Mouse (Mus musculus) forebrain, embryonic 12.5 days (tissue): ENCODE measurements around the gene Ptprn2. TPM values are rescaled to one million over a fixed set of nuclear protein-coding genes. Genes with fewer than 3 reads are reported as not detected.
A peak's percentile ranks its signal among the peaks of the same experiment; 100 is the strongest.

Experiments
- ATAC-seq: fragments of 200-750 bp; cut with Nextera tagmentation; 2 replicates; pipeline ENCODE4 v1.8.0; 2017; ENCODE audit warnings: moderate TSS enrichment; ENCODE audit not compliant: low FRiP score
- H3K27ac ChIP-seq: fragments of 300-500 bp; sonication (generic); 2 replicates; pipeline ENCODE4 v1.5.1; 2016; ENCODE audit warnings: mild to moderate bottlenecking
- H3K27me3 ChIP-seq: fragments of 300-500 bp; sonication (generic); 2 replicates; pipeline ENCODE4 v1.6.1; 2016; ENCODE audit warnings: mild to moderate bottlenecking
- H3K36me3 ChIP-seq: fragments of 300-500 bp; sonication (generic); replicated peaks from 2 replicates; pipeline ENCODE4 v1.6.1; 2016; ENCODE audit warnings: mild to moderate bottlenecking
- H3K4me1 ChIP-seq: fragments of 300-500 bp; sonication (generic); 2 replicates; pipeline ENCODE4 v1.6.1; 2016
- H3K4me2 ChIP-seq: fragments of 300-500 bp; sonication (generic); 2 replicates; pipeline ENCODE4 v1.6.1; 2016; ENCODE audit warnings: mild to moderate bottlenecking, moderate library complexity
- H3K4me3 ChIP-seq: fragments of 300-500 bp; sonication (generic); replicated peaks from 2 replicates; pipeline ENCODE4 v1.5.1; 2016; ENCODE audit warnings: mild to moderate bottlenecking
- H3K9ac ChIP-seq: fragments of 300-500 bp; sonication (generic); 2 replicates; pipeline ENCODE4 v1.6.1; 2016; ENCODE audit warnings: mild to moderate bottlenecking
- H3K9me3 ChIP-seq: fragments of 300-500 bp; sonication (generic); 2 replicates; pipeline ENCODE4 v1.6.1; 2016
- WGBS: fragments of 180-500 bp; shearing (Covaris S2); methylation state at CpG from one replicate; pipeline ENCODE4 v1.1.7; 2016; 5-methylcytosine and 5-hydroxymethylcytosine counted together
- polyA plus RNA-seq: library from polyadenylated mRNA; unstranded; fragments of >200 nt; fragmentation: Nextera tagmentation; extraction: Ambion mirVana; gene quantifications from 2 replicates; pipeline ENCODE4 v1.2.1, GENCODE M21; 2016

Gene Ptprn2
- polyA plus RNA-seq, 1 experiment from 2014 or later, result 8.8 TPM

- H3K27me3 ChIP-seq, result no peaks in the 10 kb centered on the region
- no peaks in the 10 kb centered on the region for H3K9me3 ChIP-seq
- no peak overlapping the region for H3K4me2 ChIP-seq
- H3K4me1 ChIP-seq, result no peaks in the 10 kb centered on the region
- H3K36me3 ChIP-seq, result no peaks in the 10 kb centered on the region
- no peak overlapping the region for H3K27ac ChIP-seq
- ATAC-seq, result peak; percentile 55; the same call in 1 of the 2 replicates
- no peak overlapping the region for H3K9ac ChIP-seq
- 75% methylated on average over 3 of the region's 3 CpGs for WGBS
- H3K4me3 ChIP-seq, result no peak overlapping the region
Measured at GRCm38 (mm10) chr12:116823341-116823740, 337.8 kb downstream of the Ptprn2 start.

DNA sequence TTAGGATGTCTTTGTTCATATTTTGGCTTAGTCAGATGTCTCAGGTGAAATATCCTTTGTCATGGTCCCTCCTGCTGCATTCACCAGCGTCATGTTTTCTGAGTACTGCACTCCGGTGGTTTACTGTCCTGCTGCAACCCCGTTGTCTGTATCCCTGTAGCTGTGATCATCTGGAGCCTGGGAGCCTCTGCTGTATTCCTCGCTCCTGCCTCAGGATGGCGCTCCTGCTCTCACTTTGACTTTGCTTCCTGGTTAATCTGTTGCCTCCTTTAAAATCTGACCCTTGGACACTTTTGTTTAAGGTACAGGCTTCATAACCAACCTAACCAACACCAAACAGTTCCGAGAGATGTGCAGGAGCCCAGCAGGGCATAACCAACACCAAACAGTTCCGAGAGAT is 342.2 kb downstream of the Ptprn2 start:
- H3K27ac ChIP-seq, result no peak overlapping the region
- H3K27me3 ChIP-seq, result no peaks in the 10 kb centered on the region
- no peak for ATAC-seq
- WGBS, result 46% methylated on average over 7 of the region's 7 CpGs
- no peaks in the 10 kb centered on the region for H3K9me3 ChIP-seq
- no peak overlapping the region for H3K4me3 ChIP-seq
- no peaks in the 10 kb centered on the region for H3K36me3 ChIP-seq
- no peak overlapping the region for H3K4me2 ChIP-seq
- no peaks in the 10 kb centered on the region; the same call in 1 of the 2 replicates for H3K4me1 ChIP-seq
- H3K9ac ChIP-seq, result no peak overlapping the region

GRCm38 (mm10) chr12:116838611-116839192 is 353.2 kb downstream of the Ptprn2 start:
- ATAC-seq, result no peak
- H3K27ac ChIP-seq, result no peak overlapping the region
- no peak overlapping the region for H3K4me2 ChIP-seq
- 73% methylated on average over 3 of the region's 3 CpGs for WGBS
- H3K9ac ChIP-seq, result no peak overlapping the region
- H3K36me3 ChIP-seq, result no peaks in the 10 kb centered on the region
- H3K27me3 ChIP-seq, result peaks cover 5% of the 10 kb centered on the region; the same call in 1 of the 2 replicates
- no peaks in the 10 kb centered on the region for H3K9me3 ChIP-seq
- peaks cover 4% of the 10 kb centered on the region; the same call in 1 of the 2 replicates for H3K4me1 ChIP-seq
- no peak overlapping the region for H3K4me3 ChIP-seq

- Histone ChIP-seq H3K4me1 (peaks cover 12% of the 10 kb centered on the region), H3K27ac (peak overlapping the region; percentile 42; the same call in 1 of the 2 replicates), H3K9me3 (no peaks in the 10 kb centered on the region), H3K27me3 (peaks cover 5% of the 10 kb centered on the region; the same call in 1 of the 2 replicates), H3K4me2 (no peak overlapping the region), H3K4me3 (no peak overlapping the region), H3K9ac (no peak overlapping the region), H3K36me3 (no peaks in the 10 kb centered on the region)
- peak; percentile 78; the same call in 1 of the 2 replicates for ATAC-seq
- 34% methylated on average over 8 of the region's 8 CpGs for WGBS
Measured at GRCm38 (mm10) chr12:116842723-116843272, 357.3 kb downstream of the Ptprn2 start.

DNA sequence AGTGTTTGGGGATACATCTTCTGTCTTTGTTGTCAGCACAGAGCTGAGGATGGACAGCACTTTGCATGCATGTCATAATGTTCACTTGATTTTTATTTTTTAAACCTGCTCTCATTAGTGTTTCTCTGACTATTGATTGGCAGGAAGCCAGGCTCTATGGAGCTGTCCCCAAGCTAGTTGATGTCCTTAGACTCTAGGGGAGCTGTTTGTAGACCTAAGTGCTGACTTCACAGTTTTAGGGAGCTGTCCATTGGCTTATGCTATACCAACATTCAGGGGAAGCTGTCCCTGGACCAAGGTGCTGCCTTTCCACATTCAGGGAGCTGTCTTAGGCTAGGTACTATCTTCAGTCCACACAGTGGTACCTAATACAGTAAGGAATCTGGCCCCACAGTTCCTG is 360.7 kb downstream of the Ptprn2 start:
- Histone ChIP-seq H3K36me3 (no peaks in the 10 kb centered on the region), H3K4me1 (peaks cover 12% of the 10 kb centered on the region), H3K4me2 (no peak overlapping the region), H3K4me3 (no peak overlapping the region), H3K9me3 (no peaks in the 10 kb centered on the region), H3K9ac (no peak overlapping the region), H3K27me3 (peaks cover 4% of the 10 kb centered on the region; the same call in 1 of the 2 replicates), H3K27ac (no peak overlapping the region)
- no peak for ATAC-seq

DNA sequence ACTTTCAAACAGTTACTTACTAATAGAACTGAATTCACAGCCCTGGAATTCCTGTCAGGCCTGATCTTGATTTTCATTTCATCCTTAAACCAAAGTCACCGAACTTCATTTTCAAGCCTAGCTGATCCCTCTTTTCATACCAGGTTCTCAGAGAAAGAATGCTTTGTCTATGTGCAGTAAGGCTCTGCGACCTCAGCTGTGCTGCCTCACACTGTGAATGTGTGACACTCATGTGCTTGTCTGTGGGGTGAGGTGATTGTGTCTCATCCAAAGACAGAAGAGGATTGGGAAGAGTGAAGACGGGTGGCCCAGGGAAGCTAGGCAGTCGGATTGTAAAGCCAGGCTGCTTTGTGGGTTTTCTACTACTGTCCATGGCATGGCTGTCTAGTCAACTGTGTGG is 361.5 kb downstream of the Ptprn2 start:
- no peak for ATAC-seq
- Histone ChIP-seq H3K4me1 (peaks cover 12% of the 10 kb centered on the region), H3K27me3 (no peaks in the 10 kb centered on the region), H3K4me2 (no peak overlapping the region), H3K9ac (no peak overlapping the region), H3K9me3 (no peaks in the 10 kb centered on the region), H3K27ac (no peak overlapping the region), H3K36me3 (no peaks in the 10 kb centered on the region), H3K4me3 (no peak overlapping the region)
- WGBS, result 41% methylated on average over 4 of the region's 4 CpGs

DNA sequence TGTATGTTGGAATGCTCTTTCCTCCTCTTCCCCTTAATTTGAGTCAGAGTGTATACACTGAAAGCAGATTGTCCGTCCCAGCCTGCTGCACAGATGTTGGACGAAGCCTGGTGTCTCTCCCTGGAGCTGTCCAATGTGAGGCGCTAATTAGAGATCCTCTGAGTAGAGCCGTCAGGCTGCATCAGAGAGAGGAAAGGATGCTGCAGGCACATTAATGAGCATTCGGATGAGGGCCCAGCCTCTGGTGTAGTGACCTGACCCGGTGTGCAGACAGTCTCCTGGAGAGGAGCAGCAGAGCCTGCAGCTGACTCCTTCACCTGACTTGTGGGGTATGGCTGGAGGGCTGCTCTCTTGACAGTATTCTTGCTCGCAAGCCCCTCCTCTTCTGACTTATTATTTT is 370.8 kb downstream of the Ptprn2 start:
- Histone ChIP-seq H3K27ac (no peak overlapping the region), H3K36me3 (no peaks in the 10 kb centered on the region), H3K9ac (no peak overlapping the region), H3K4me3 (no peak overlapping the region), H3K27me3 (no peaks in the 10 kb centered on the region), H3K9me3 (no peaks in the 10 kb centered on the region), H3K4me1 (peaks cover 10% of the 10 kb centered on the region; the same call in 1 of the 2 replicates), H3K4me2 (no peak overlapping the region)
- WGBS, result 53% methylated on average over 7 of the region's 7 CpGs
- ATAC-seq, result peak; percentile 68

DNA sequence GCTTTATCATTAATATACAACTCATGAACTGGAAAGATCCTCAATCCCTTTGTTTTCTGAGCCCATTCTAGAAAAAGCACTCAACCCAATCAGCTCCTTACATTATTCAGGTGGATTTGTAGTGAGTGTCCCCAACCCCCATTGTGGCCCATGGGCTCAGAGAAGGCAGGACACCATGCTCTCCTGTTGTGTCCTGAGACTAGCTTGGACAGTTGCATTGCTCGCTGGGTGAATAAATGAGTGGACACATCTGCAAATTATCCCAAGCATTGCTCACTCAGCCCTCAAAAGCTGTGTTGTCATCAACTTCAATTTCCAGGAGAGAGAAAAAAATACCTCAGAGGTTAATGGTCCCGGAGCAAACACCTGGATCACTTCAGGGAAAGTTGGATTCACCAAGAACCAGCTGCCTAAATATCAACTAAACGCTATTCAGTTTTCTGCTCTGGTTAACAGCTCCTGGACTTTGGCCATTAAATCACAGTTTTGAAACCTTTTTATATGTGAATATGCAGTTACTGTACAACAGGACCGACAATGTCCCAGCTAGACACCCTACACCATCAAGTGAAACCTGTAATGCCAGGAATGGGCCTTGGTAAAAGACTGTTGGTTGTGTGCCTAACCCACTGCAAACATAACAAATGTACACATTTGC is 376.0 kb downstream of the Ptprn2 start:
- H3K4me3 ChIP-seq, result no peak overlapping the region
- H3K27ac ChIP-seq, result no peak overlapping the region
- no peak for ATAC-seq
- H3K9me3 ChIP-seq, result no peaks in the 10 kb centered on the region
- H3K9ac ChIP-seq, result no peak overlapping the region
- H3K4me1 ChIP-seq, result peaks cover under 1% of the 10 kb centered on the region; the same call in 1 of the 2 replicates
- 93% methylated on average over 4 of the region's 4 CpGs for WGBS
- H3K27me3 ChIP-seq, result no peaks in the 10 kb centered on the region
- no peaks in the 10 kb centered on the region for H3K36me3 ChIP-seq
- no peak overlapping the region for H3K4me2 ChIP-seq

GRCm38 (mm10) chr12:116863291-116863899 is 377.9 kb downstream of the Ptprn2 start:
- no peak overlapping the region for H3K27ac ChIP-seq
- no peak overlapping the region for H3K9ac ChIP-seq
- H3K4me2 ChIP-seq, result no peak overlapping the region
- no peaks in the 10 kb centered on the region for H3K27me3 ChIP-seq
- 0 out of 2 replicates have a peak, but pooled peaks have one; percentile 23 for ATAC-seq
- 66% methylated on average over 4 of the region's 4 CpGs for WGBS
- no peaks in the 10 kb centered on the region for H3K9me3 ChIP-seq
- H3K36me3 ChIP-seq, result no peaks in the 10 kb centered on the region
- no peak overlapping the region for H3K4me3 ChIP-seq
- no peaks in the 10 kb centered on the region; the same call in 1 of the 2 replicates for H3K4me1 ChIP-seq

- no peak overlapping the region for H3K9ac ChIP-seq
- H3K27ac ChIP-seq, result no peak overlapping the region
- no peak overlapping the region for H3K4me3 ChIP-seq
- no peak overlapping the region for H3K4me2 ChIP-seq
- no peaks in the 10 kb centered on the region for H3K27me3 ChIP-seq
- no peaks in the 10 kb centered on the region for H3K9me3 ChIP-seq
- 92% methylated on average over 1 of the region's 1 CpGs for WGBS
- no peaks in the 10 kb centered on the region for H3K4me1 ChIP-seq
- ATAC-seq, result no peak
- H3K36me3 ChIP-seq, result no peaks in the 10 kb centered on the region
Measured at GRCm38 (mm10) chr12:116873866-116874585, 388.5 kb downstream of the Ptprn2 start.

DNA sequence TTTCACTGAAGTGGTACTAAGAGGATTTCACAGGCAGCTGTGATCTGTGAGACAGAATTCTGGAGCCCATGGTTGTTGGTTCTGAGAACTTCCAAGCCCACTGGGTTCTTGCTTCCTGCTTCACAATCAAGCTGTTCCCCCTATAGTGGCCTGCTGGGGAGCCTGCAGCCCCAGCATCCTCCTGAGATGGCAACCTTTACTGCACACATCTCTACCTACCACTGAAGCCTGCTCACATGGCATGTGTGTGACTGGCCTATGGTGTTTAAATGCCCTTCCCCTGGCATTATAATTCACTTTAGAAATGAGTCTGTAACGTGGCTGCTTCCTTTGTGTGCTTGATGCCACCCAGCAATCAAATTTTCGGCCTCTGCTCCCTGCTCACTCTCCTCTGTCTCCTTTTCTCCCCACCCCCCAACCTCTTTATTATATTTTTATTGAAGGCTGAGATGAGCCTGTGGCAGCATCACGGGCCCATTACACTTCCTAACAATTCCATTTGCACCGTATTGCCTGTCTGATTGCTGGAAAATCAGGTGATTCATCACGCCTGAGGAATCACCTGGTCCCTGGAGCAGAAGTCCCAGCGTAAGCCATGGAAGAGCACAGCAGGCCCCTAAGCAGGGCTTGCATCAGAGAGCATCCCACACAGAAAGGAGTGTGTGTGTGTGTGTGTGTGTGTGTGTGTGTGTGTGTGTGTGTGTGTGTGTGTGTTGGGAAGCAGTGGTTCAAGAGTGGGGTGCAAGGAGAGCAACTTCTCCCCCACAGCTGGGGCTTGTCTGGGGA is 402.2 kb downstream of the Ptprn2 start:
- Histone ChIP-seq H3K4me1 (peaks cover 9% of the 10 kb centered on the region), H3K36me3 (no peaks in the 10 kb centered on the region), H3K4me2 (no peak overlapping the region), H3K27ac (peak overlapping the region; percentile 51; the same call in 1 of the 2 replicates), H3K27me3 (no peaks in the 10 kb centered on the region; the same call in 1 of the 2 replicates), H3K9ac (no peak overlapping the region), H3K4me3 (no peak overlapping the region), H3K9me3 (no peaks in the 10 kb centered on the region)
- 67% methylated on average over 6 of the region's 6 CpGs for WGBS
- ATAC-seq, result peak; percentile 66; the same call in 1 of the 2 replicates
